Mouse (Mus musculus): ENCODE measurements around the gene Piezo1.
"Not testable (repeated sequence)": the region's sequence is repeated elsewhere in the genome, so short reads cannot be mapped to it uniquely, and the experiment has no call there.

- not testable (repeated sequence) for TF ChIP-seq CTCF (IDR thresholded peaks at IDR 0.05; ENCODE audit: extremely low read depth, insufficient read depth, insufficient read length, insufficient replicate concordance); POLR2A (IDR thresholded peaks at IDR 0.05; ENCODE audit: low read depth, low read length)
These were observed 22.0 kb upstream of the Piezo1 start for GRCm38 (mm10) chr8:122573176-122573575.

Data from spleen, adult 2 months (tissue).